Mouse (Mus musculus) left cerebral cortex, adult 8-10 months (tissue): ENCODE measurements around the gene Gstm1. TPM values are rescaled to one million over a fixed set of nuclear protein-coding genes. Genes with fewer than 3 reads are reported as not detected.
A peak's percentile ranks its signal among the peaks of the same experiment; 100 is the strongest.
"Not testable (repeated sequence)": the region's sequence is repeated elsewhere in the genome, so short reads cannot be mapped to it uniquely, and the experiment has no call there.

Experiments
- DNase-seq, 2 experiments: peaks; one replicate each; pipeline ENCODE4 v3.0.0; 2022; ENCODE audit warnings: low spot score in 2 of 2
- total RNA-seq, 4 experiments: library from RNA; stranded (reverse); gene quantifications; 2 replicates each; pipeline ENCODE4 v1.2.4; 2022

Gstm1 gene
- total RNA-seq, 4 experiments from 2014 or later = 275 to 318 (median 312) TPM

GRCm38 (mm10) chr3:108016468-108016867, 1.3 kb downstream of the Gstm1 start:
- not testable (repeated sequence) for DNase-seq

- no peak for DNase-seq
These were observed 2.8 kb downstream of the Gstm1 start for GRCm38 (mm10) chr3:108014974-108015346.

GRCm38 (mm10) chr3:108014098-108014973, 3.4 kb downstream of the Gstm1 start:
- no peak for DNase-seq

- peak; percentile 37 to 71 for DNase-seq
These were observed 4.4 kb downstream of the Gstm1 start for GRCm38 (mm10) chr3:108013331-108013871.

- DNase-seq = no peak
These were observed 6.2 kb downstream of the Gstm1 start for GRCm38 (mm10) chr3:108011558-108011957.

GRCm38 (mm10) chr3:108010286-108010685, 7.5 kb downstream of the Gstm1 start:
- no peak for DNase-seq

- no peak for DNase-seq
These were observed 15.8 kb downstream of the Gstm1 start for GRCm38 (mm10) chr3:108002021-108002420.

- DNase-seq = no peak
These were observed 18.3 kb downstream of the Gstm1 start for GRCm38 (mm10) chr3:107999491-107999890.

- no peak for DNase-seq
These were observed 19.2 kb downstream of the Gstm1 start for GRCm38 (mm10) chr3:107998591-107998990.

GRCm38 (mm10) chr3:107996576-107996975, 21.2 kb downstream of the Gstm1 start:
- no peak for DNase-seq

- not testable (repeated sequence) for DNase-seq
These were observed 21.8 kb downstream of the Gstm1 start for GRCm38 (mm10) chr3:107995974-107996373.

- DNase-seq = no peak
These were observed 31.7 kb downstream of the Gstm1 start, which contains the start of gene Gstm2 for GRCm38 (mm10) chr3:107986041-107986562. Gene Gstm2, minus strand, starts transcription at chr3:107986453.

- DNase-seq = not testable (repeated sequence)
These were observed 32.6 kb downstream of the Gstm1 start for GRCm38 (mm10) chr3:107985141-107985540.

- DNase-seq = no peak
These were observed 33.3 kb downstream of the Gstm1 start for GRCm38 (mm10) chr3:107984471-107984870.

- no peak for DNase-seq
These were observed 34.0 kb downstream of the Gstm1 start for GRCm38 (mm10) chr3:107983771-107984170.

- DNase-seq = no peak
These were observed 35.0 kb downstream of the Gstm1 start for GRCm38 (mm10) chr3:107982726-107983125.

GRCm38 (mm10) chr3:107981261-107981660, 36.5 kb downstream of the Gstm1 start:
- no peak for DNase-seq

- DNase-seq = no peak
These were observed 40.1 kb downstream of the Gstm1 start for GRCm38 (mm10) chr3:107977691-107978090.

GRCm38 (mm10) chr3:107974237-107974636, 43.5 kb downstream of the Gstm1 start:
- no peak for DNase-seq

GRCm38 (mm10) chr3:107972070-107972469, 45.7 kb downstream of the Gstm1 start:
- DNase-seq = no peak

GRCm38 (mm10) chr3:107971101-107971500, 46.7 kb downstream of the Gstm1 start:
- DNase-seq = not testable (repeated sequence)

- no peak for DNase-seq
These were observed 48.9 kb downstream of the Gstm1 start, which contains the start of gene Gstm3 for GRCm38 (mm10) chr3:107968724-107969395. Gene Gstm3, minus strand, starts transcription at chr3:107969283.
